Mouse (Mus musculus) heart, postnatal 14 days (tissue): ENCODE results near the gene Bach2. TPM values are rescaled to one million over a fixed set of nuclear protein-coding genes. Genes with fewer than 3 reads are reported as not detected.

Experiments
- DNase-seq, 2 experiments: peaks; one replicate each; pipeline ENCODE4 v3.0.0; 2021 to 2022
- intact Hi-C: fragments of 180-260 bp; cut with DNase I; formaldehyde crosslinking; loops from one replicate; pipeline ENCODE4 v1.15.1; 2025
- long read RNA-seq, 2 experiments: library from polyadenylated mRNA; stranded (forward); transcript quantifications; one replicate each; pipeline ENCODE4 v2.0.0; 2021
- total RNA-seq, 2 experiments: library from RNA; stranded (reverse); gene quantifications; 2 replicates each; pipeline ENCODE4 v1.2.3; 2021

Gene Bach2
- total RNA-seq, result 10 to 100 TPM; 11.2 TPM
- long read RNA-seq, experiment 1, partial matches to known transcripts, result 0 of 2 reads
- long read RNA-seq, experiment 1, other reads (novel, unspliced or antisense), result 2 of 2 reads
- long read RNA-seq, experiment 2, partial matches to known transcripts, result 2 of 4 reads
- long read RNA-seq, experiment 2, other reads (novel, unspliced or antisense), result 2 of 4 reads

- peak; percentile 88 to 90 for DNase-seq
- intact Hi-C loops, result loop anchor here (2.0 to 5.0 kb wide), 3 partner anchors 41 to 334 kb away; no protein-coding TSS in a partner anchor
Observed at GRCm38 (mm10) chr4:32238366-32238854, at the start of gene Bach2. Gene Bach2 (plus strand): TSS chr4:32238804.

GRCm38 (mm10) chr4:32189416-32190036 lies 49.1 kb upstream of the Bach2 start:
- no peak for DNase-seq
- intact Hi-C loops, result no loop called here

GRCm38 (mm10) chr4:32190506-32190905 lies 48.1 kb upstream of the Bach2 start:
- no peak for DNase-seq

GRCm38 (mm10) chr4:32195945-32196921 lies 42.4 kb upstream of the Bach2 start:
- intact Hi-C loops, result loop anchor here (5.0 kb wide), 1 partner anchor 41 kb away; the partner anchor contains the start of gene Bach2
- DNase-seq, result peak; percentile 82 to 83

More at GRCm38 (mm10) chr4:32190506-32190905, 48.1 kb upstream of the Bach2 start:
- intact Hi-C loops, result no loop called here

GRCm38 (mm10) chr4:32198031-32198430 lies 40.6 kb upstream of the Bach2 start:
- intact Hi-C loops, result loop anchor here (5.0 kb wide), 1 partner anchor 39 kb away; the partner anchor contains the start of gene Bach2
- no peak for DNase-seq

- no peak for DNase-seq
- intact Hi-C loops, result loop anchor here (5.0 kb wide), 1 partner anchor 39 kb away; the partner anchor contains the start of gene Bach2
Observed at GRCm38 (mm10) chr4:32198589-32198988, 40.0 kb upstream of the Bach2 start.

GRCm38 (mm10) chr4:32199156-32199555 lies 39.4 kb upstream of the Bach2 start:
- no peak for DNase-seq
- intact Hi-C loops, result loop anchor here (5.0 kb wide), 1 partner anchor 38 kb away; the partner anchor contains the start of gene Bach2

GRCm38 (mm10) chr4:32201114-32201513 lies 37.5 kb upstream of the Bach2 start:
- intact Hi-C loops, result no loop called here
- peak in 1 of 2 experiments; percentile 22 for DNase-seq

- intact Hi-C loops, result no loop called here
- DNase-seq, result no peak
Observed at GRCm38 (mm10) chr4:32202362-32202761, 36.2 kb upstream of the Bach2 start.

GRCm38 (mm10) chr4:32204819-32205218 lies 33.8 kb upstream of the Bach2 start:
- no peak for DNase-seq
- intact Hi-C loops, result no loop called here

GRCm38 (mm10) chr4:32205825-32206224 lies 32.8 kb upstream of the Bach2 start:
- DNase-seq, result no peak
- intact Hi-C loops, result no loop called here

- intact Hi-C loops, result no loop called here
Observed at GRCm38 (mm10) chr4:32209995-32210394, 28.6 kb upstream of the Bach2 start.

GRCm38 (mm10) chr4:32210424-32211184 lies 28.0 kb upstream of the Bach2 start:
- no peak for DNase-seq
- intact Hi-C loops, result no loop called here

More at GRCm38 (mm10) chr4:32209995-32210394, 28.6 kb upstream of the Bach2 start:
- DNase-seq, result no peak

GRCm38 (mm10) chr4:32212593-32212992 lies 26.0 kb upstream of the Bach2 start:
- no peak for DNase-seq
- intact Hi-C loops, result no loop called here

- intact Hi-C loops, result no loop called here
- DNase-seq, result no peak
Observed at GRCm38 (mm10) chr4:32216466-32216865, 22.1 kb upstream of the Bach2 start.

- intact Hi-C loops, result no loop called here
- DNase-seq, result no peak
Observed at GRCm38 (mm10) chr4:32217016-32217415, 21.6 kb upstream of the Bach2 start.

- DNase-seq, result no peak
- intact Hi-C loops, result no loop called here
Observed at GRCm38 (mm10) chr4:32217593-32217992, 21.0 kb upstream of the Bach2 start.

GRCm38 (mm10) chr4:32218371-32218770 lies 20.2 kb upstream of the Bach2 start:
- intact Hi-C loops, result no loop called here

GRCm38 (mm10) chr4:32219428-32220128 lies 19.0 kb upstream of the Bach2 start:
- intact Hi-C loops, result no loop called here
- DNase-seq, result no peak

More at GRCm38 (mm10) chr4:32218371-32218770, 20.2 kb upstream of the Bach2 start:
- no peak for DNase-seq
